Mouse (Mus musculus) retina, embryonic 14.5 days (tissue): ENCODE results near the gene Cpeb4.
"Not testable (repeated sequence)": the region's sequence is repeated elsewhere in the genome, so short reads cannot be mapped to it uniquely, and the experiment has no call there.

ENCODE experiments used
- DNase-seq: peaks from one replicate; pipeline ENCODE4 v3.0.0-alpha.2; 2015; ENCODE audit warnings: low spot score

Gene Cpeb4

DNA sequence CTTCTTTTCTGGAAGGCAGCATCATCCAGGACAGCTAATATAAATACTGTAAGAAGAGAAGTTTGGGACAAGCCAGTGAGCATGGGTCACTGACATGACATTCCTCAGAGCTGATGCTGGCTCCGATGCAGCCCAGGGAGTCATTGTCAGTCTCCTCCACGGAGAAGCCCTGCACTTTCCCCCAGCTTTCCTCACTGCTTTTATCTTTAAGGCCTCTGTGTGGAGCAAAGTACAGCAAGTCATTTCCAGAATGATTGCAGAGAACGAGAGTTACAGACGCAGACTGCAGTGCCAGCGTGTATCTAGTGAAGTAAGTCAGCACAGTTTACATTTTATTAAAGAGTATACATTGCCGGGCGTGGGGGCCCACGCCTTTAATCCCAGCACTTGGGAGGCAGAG, 102.8 kb downstream of the Cpeb4 start:
- no peak for DNase-seq

DNA sequence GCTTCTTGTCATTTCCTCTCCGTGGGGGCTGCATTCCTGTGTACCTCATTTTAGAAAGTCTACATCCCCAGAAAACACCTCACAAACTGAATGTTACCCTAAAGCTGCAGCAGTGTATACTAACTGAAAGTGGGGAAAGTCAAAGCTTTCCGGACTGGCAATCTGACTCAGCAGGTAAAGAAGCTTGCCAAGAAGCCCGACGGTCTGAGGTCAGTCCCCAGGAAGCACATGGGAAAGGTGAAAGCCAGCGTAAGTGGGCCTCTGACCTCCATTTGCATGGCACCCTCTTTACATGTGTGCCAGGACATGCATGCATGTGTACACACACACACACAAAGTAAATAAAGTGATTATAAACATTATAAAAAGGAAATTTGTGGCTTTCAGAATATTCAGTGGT, 103.7 kb downstream of the Cpeb4 start:
- no peak for DNase-seq

DNA sequence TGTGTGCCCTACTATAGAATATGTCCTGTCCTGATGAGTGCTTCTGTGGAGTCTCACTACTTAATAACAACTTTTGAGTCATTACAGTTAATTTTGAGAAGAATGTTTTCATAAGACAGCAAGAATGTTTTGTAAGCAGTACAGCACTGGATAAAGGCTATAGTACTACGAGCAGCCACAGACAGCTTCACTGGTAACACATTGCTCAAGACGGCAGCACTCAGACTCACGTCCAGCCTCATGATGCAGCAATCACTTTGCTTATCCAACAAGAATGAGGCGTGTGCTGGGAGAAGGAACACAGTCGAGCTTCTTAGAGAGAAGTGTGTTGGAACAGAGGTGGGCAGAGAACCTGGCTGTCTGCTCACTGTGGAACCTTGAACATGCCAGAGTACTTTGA, 104.1 kb downstream of the Cpeb4 start:
- no peak for DNase-seq

DNA sequence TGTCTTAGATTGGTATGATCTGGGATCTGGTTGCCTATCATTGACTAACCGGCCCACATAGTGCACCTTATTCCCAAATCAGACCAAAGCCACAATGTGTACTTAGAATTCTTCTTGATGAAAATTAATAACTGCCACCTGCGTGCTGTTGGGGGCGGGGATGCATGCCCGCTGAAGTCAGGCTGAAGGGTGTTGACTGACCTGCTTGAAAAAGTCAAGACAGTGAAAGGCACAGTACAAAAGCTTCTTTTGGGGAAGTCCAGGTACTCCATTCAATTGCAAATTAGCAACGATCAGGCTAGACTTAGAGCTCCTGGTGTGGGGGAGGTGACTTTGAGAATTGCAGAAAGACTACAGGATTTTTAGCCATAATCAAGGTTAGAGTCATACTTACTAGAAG, 108.1 kb downstream of the Cpeb4 start:
- not testable (repeated sequence) for DNase-seq

DNA sequence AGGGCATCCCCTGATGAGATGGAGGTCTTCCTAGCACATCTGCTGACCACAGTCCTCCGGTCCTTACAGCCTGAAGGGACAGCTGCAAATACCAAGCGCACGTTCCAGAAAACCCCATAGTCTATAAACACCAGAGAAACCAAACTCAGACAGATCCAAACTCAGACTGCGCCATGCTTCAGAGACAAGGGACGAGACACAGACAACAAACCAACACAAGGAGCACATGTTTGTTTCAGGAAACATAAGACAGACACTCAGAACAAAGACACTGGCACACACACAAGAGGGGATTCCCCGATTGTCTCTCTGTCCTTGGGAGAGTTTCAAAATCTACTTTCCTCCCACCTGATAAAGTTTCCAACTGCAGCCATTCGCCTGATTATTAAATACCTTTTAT, 109.8 kb downstream of the Cpeb4 start:
- DNase-seq, result no peak

DNA sequence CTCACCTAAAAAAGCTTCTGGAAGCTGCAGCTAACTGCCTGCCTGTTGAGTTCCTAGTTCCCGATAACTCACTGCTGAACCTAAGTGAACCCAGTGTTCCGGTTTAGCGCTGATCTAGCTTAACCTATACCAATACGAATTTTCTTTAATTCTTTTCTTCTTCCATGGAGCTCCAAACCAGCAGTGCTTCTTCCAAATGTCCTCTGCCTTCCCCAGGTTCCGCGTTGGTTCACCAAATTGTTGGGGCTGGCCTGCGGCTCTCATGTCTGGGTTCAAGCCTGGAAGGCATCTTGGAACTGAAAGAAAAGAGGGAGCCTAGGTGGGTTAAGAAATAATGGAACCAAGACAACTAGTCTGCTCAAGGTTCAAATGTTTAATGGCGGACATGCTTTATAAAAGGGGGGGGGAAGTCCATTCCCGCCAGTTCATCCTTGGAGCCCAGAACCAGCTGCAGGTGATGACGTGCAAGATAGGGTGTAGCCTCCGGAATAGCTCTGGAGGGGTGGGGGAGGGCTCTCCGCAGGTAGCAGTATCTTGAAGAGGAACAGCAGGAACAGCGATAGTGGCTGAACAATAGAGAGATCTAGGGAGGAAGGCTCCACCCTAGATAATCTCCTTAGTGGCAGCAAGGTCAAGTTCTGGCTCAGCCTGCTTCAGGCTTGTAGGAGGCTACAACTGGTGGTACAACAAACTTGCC, 110.4 kb downstream of the Cpeb4 start:
- DNase-seq, result not testable (repeated sequence)

DNA sequence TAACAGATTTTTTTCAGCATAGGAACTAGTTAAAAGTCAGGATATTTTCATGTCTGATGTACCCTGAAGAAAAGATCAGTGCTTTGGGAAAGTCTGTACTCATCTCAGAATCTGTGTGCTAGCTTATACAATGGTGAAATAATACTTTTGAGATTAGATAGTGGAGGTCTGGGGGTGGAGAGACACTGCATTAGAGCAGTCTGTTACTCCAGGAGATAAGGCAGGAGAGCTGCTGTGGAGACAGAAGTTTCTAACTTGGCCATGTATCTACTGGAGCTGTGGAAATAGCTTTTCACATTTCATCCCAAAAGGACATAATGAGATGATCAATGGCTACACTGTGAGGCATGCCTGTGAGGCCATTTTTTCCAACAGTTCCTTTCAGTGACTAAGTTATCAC, 111.2 kb downstream of the Cpeb4 start:
- DNase-seq, result no peak

DNA sequence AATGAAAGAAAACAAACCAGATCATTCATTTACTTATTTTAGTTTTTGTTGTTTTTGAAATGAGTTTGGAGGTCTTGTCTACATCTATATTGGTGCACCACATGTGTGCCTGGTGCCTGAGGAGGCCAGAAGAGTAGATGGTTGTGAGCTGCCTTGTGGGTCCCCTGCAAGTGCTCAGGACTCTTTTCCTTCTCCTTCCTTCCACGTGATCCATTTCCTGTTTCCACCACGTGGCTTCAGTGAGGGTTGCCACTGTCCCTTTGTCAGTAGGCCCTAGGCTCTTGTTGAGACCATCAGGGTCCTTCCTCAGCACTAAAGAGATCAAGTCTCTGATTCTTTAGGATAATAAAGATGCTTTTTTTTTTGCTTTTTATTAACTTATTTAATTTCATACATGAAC, 112.8 kb downstream of the Cpeb4 start:
- no peak for DNase-seq
